Comparison of ENCODE assay signal across 8 mouse cellular contexts in genomic region chr2:116899615-116900272, GRCm38 (mm10). TPM values are rescaled to one million over a fixed set of nuclear protein-coding genes. Genes with fewer than 3 reads are reported as not detected.
A peak's percentile ranks its signal among the peaks of the same experiment; 100 is the strongest.
DNase-seq lines count a peak whose midpoint lies in the region; ATAC-seq and TF ChIP-seq lines count a peak whose summit lies in the region.

No protein-coding gene starts in this region.

- 15% methylated on average over 19 of the region's 19 CpGs for WGBS in hindbrain, embryonic 11.5 days
- 14% methylated on average over 19 of the region's 19 CpGs for WGBS in lung, postnatal 0 days

- no peak for TF ChIP-seq EP300 in lung, postnatal 0 days (IDR thresholded peaks at IDR 0.05)

- H3K9me3 ChIP-seq in hindbrain, embryonic 11.5 days (ENCODE audit: control insufficient read depth, low read length), result no peaks in the 10 kb centered on the region
- no peaks in the 10 kb centered on the region for H3K9me3 ChIP-seq in lung, postnatal 0 days (ENCODE audit: low read length)

- H3K27ac ChIP-seq in hindbrain, embryonic 11.5 days (ENCODE audit: low read depth, low read length), result no peak overlapping the region
- H3K27ac ChIP-seq in lung, postnatal 0 days (ENCODE audit: low read length), result no peak overlapping the region

- H3K4me1 ChIP-seq in hindbrain, embryonic 11.5 days (replicated peaks; ENCODE audit: control insufficient read depth, insufficient read depth, low read length), result no peaks in the 10 kb centered on the region
- H3K4me1 ChIP-seq in lung, postnatal 0 days (ENCODE audit: insufficient read depth, low read depth, low read length), result no peaks in the 10 kb centered on the region

- H3K36me3 ChIP-seq in hindbrain, embryonic 11.5 days (ENCODE audit: control insufficient read depth, insufficient read depth, low read length), result no peaks in the 10 kb centered on the region
- H3K36me3 ChIP-seq in lung, postnatal 0 days (ENCODE audit: insufficient read depth, low read length), result no peaks in the 10 kb centered on the region

- peak; percentile 66 for DNase-seq in MN1 (ENCODE audit: low spot score)
- DNase-seq in cerebellum, adult 8-10 months, result peak; percentile 98
- peak; percentile 96 to 100 for DNase-seq in frontal cortex, adult 2 months (ENCODE audit: extremely low spot score in 1 of 2, low spot score in 1 of 2)
- peak; percentile 91 for DNase-seq in hindbrain, embryonic 11.5 days (ENCODE audit: low spot score)
- DNase-seq in layer of hippocampus, postnatal 10 days (ENCODE audit: low spot score in 2 of 2), result peak; percentile 97
- peak; percentile 77 for DNase-seq in lung, postnatal 0 days (ENCODE audit: low spot score)
- peak; percentile 76 for DNase-seq in ovary, postnatal 10 days (ENCODE audit: low spot score)
- DNase-seq in thymus, postnatal 10 days (ENCODE audit: low spot score in 2 of 2), result peak; percentile 31 to 77

- peak overlapping the region; percentile 43 for H3K4me2 ChIP-seq in hindbrain, embryonic 11.5 days (replicated peaks; ENCODE audit: low read depth, low read length)
- peak overlapping the region; percentile 66 for H3K4me2 ChIP-seq in lung, postnatal 0 days (replicated peaks; ENCODE audit: low read depth, low read length)

- ATAC-seq in hindbrain, embryonic 11.5 days (ENCODE audit: low FRiP score), result peak; percentile 72
- peak; percentile 76 for ATAC-seq in lung, postnatal 0 days

- peak; percentile 92 for TF ChIP-seq CTCF in lung, postnatal 0 days (IDR thresholded peaks at IDR 0.05)

- H3K9ac ChIP-seq in hindbrain, embryonic 11.5 days (ENCODE audit: low read depth, low read length), result peak overlapping the region; percentile 52; the same call in 1 of the 2 replicates
- H3K9ac ChIP-seq in lung, postnatal 0 days (replicated peaks; ENCODE audit: low read depth), result no peak overlapping the region

- H3K27me3 ChIP-seq in hindbrain, embryonic 11.5 days (ENCODE audit: control insufficient read depth, insufficient read depth, low read length), result no peaks in the 10 kb centered on the region
- no peaks in the 10 kb centered on the region for H3K27me3 ChIP-seq in lung, postnatal 0 days (replicated peaks; ENCODE audit: insufficient read depth, low read length)

- peak overlapping the region; percentile 21 for H3K4me3 ChIP-seq in hindbrain, embryonic 11.5 days (ENCODE audit: low read depth, low read length)
- H3K4me3 ChIP-seq in lung, postnatal 0 days (ENCODE audit: low read depth, low read length), result peak overlapping the region; percentile 31; the same call in 1 of the 2 replicates

RNA-seq across cellular contexts. Expression of gene Tmco5, which starts 21.3 kb away (rescaled TPM):
- polyA plus RNA-seq in frontal cortex, adult 2 months (2012; rRNA removed), result 2.0 and 2.6 TPM in 2 replicates
- not detected in 2 replicates for polyA plus RNA-seq in hindbrain, embryonic 11.5 days (2014; fragmentation: Nextera tagmentation; extraction: Ambion mirVana)
- total RNA-seq in layer of hippocampus, postnatal 10 days (2021), result 1 to 10 TPM in 1 of 2 experiments, under 1 TPM in 1; 0.56 to 1.0 TPM
- not detected in 2 replicates for polyA plus RNA-seq in lung, postnatal 0 days (2015; fragmentation: Nextera tagmentation; extraction: Ambion mirVana)
